8 mouse cellular contexts compared by ENCODE assay signal in genomic region chr14:20785231-20785630, GRCm38 (mm10). TPM values are rescaled to one million over a fixed set of nuclear protein-coding genes. Genes with fewer than 3 reads are reported as not detected.
DNase-seq lines count a peak whose midpoint lies in the region; ATAC-seq lines count a peak whose summit lies in the region.

No protein-coding gene starts in this region.

- H3K9ac ChIP-seq in heart, embryonic 13.5 days: peak overlapping the region; percentile 58
- no peak overlapping the region for H3K9ac ChIP-seq in liver, embryonic 13.5 days
- no peak overlapping the region for H3K9ac ChIP-seq in midbrain, embryonic 16.5 days (ENCODE audit: low read depth, low read length)

- no peak for ATAC-seq in heart, embryonic 13.5 days (ENCODE audit: extremely low read depth, insufficient number of reproducible peaks, low FRiP score, low TSS enrichment)
- ATAC-seq in liver, embryonic 13.5 days (ENCODE audit: low read depth): peak; percentile 35; the same call in 1 of the 2 replicates
- ATAC-seq in midbrain, embryonic 16.5 days: no peak

- peaks cover 70% of the 10 kb centered on the region for H3K4me1 ChIP-seq in heart, embryonic 13.5 days
- peaks cover 35% of the 10 kb centered on the region for H3K4me1 ChIP-seq in liver, embryonic 13.5 days (replicated peaks)
- peaks cover 8% of the 10 kb centered on the region for H3K4me1 ChIP-seq in midbrain, embryonic 16.5 days (ENCODE audit: control insufficient read depth, insufficient read depth, low read length)

- no peak overlapping the region for H3K4me2 ChIP-seq in heart, embryonic 13.5 days
- peak overlapping the region; percentile 13; the same call in 1 of the 2 replicates for H3K4me2 ChIP-seq in liver, embryonic 13.5 days
- no peak overlapping the region for H3K4me2 ChIP-seq in midbrain, embryonic 16.5 days (ENCODE audit: low read length)

- H3K27me3 ChIP-seq in heart, embryonic 13.5 days (replicated peaks): no peaks in the 10 kb centered on the region
- no peaks in the 10 kb centered on the region for H3K27me3 ChIP-seq in liver, embryonic 13.5 days
- no peaks in the 10 kb centered on the region for H3K27me3 ChIP-seq in splenic B cell, adult 2 months (ENCODE audit: control insufficient read depth, insufficient read depth, low read length, poor library complexity, severe bottlenecking)
- H3K27me3 ChIP-seq in midbrain, embryonic 16.5 days (ENCODE audit: control insufficient read depth, insufficient read depth, low read depth, low read length): no peaks in the 10 kb centered on the region

- H3K9me3 ChIP-seq in heart, embryonic 13.5 days: no peaks in the 10 kb centered on the region
- no peaks in the 10 kb centered on the region for H3K9me3 ChIP-seq in liver, embryonic 13.5 days (replicated peaks)
- H3K9me3 ChIP-seq in midbrain, embryonic 16.5 days (replicated peaks; ENCODE audit: control insufficient read depth, low read length, poor library complexity, severe bottlenecking): no peaks in the 10 kb centered on the region

- H3K36me3 ChIP-seq in heart, embryonic 13.5 days: peaks cover 96% of the 10 kb centered on the region
- peaks cover 26% of the 10 kb centered on the region for H3K36me3 ChIP-seq in liver, embryonic 13.5 days
- H3K36me3 ChIP-seq in splenic B cell, adult 2 months (ENCODE audit: control insufficient read depth, insufficient read depth, low read length, poor library complexity, severe bottlenecking): no peaks in the 10 kb centered on the region
- peaks cover 17% of the 10 kb centered on the region for H3K36me3 ChIP-seq in midbrain, embryonic 16.5 days (ENCODE audit: control insufficient read depth, insufficient read depth, low read length)

- peak overlapping the region; percentile 62 for H3K27ac ChIP-seq in heart, embryonic 13.5 days (replicated peaks)
- peak overlapping the region; percentile 51 for H3K27ac ChIP-seq in liver, embryonic 13.5 days
- no peak overlapping the region for H3K27ac ChIP-seq in midbrain, embryonic 16.5 days (ENCODE audit: low read length)

- no peak overlapping the region for H3K4me3 ChIP-seq in heart, embryonic 13.5 days
- no peak overlapping the region for H3K4me3 ChIP-seq in liver, embryonic 13.5 days (replicated peaks)
- H3K4me3 ChIP-seq in midbrain, embryonic 16.5 days (ENCODE audit: low read depth, low read length): no peak overlapping the region

- WGBS in heart, embryonic 13.5 days: 50% methylated on average over 1 of the region's 1 CpGs
- 42% methylated on average over 1 of the region's 1 CpGs for WGBS in liver, embryonic 13.5 days (ENCODE audit: insufficient replicate concordance)
- WGBS in midbrain, embryonic 16.5 days: 76% methylated on average over 1 of the region's 1 CpGs

- no peak for DNase-seq in heart, adult 8-10 months (ENCODE audit: low spot score)
- peak; percentile 66 for DNase-seq in R1 (ENCODE audit: low read depth, low spot score)
- peak; percentile 22 for DNase-seq in liver, embryonic 13.5 days
- peak; percentile 80 for DNase-seq in splenic B cell, adult 2 months (ENCODE audit: low read depth, low spot score)
- DNase-seq in urinary bladder, postnatal 14 days (ENCODE audit: low spot score): no peak
- no peak for DNase-seq in adipocyte (ENCODE audit: low spot score)

RNA-seq across cellular contexts. Expression of gene Camk2g, which starts 8.7 kb away (rescaled TPM):
- polyA plus RNA-seq in heart, embryonic 13.5 days (2015; fragmentation: Nextera tagmentation; extraction: Ambion mirVana): 55.0 and 60.2 TPM in 2 replicates
- 10 to 100 TPM; 47.2 to 73.5 (median 58.4) TPM for total RNA-seq in heart, adult 8-10 months (2022)
- polyA plus RNA-seq in liver, embryonic 13.5 days (2015; fragmentation: Nextera tagmentation; extraction: Ambion mirVana): 10.6 and 10.7 TPM in 2 replicates
- 149 and 180 TPM in 2 replicates for polyA plus RNA-seq in midbrain, embryonic 16.5 days (2015; fragmentation: Nextera tagmentation; extraction: Ambion mirVana)

RNA-seq across cellular contexts. Expression of gene Ndst2, which starts 50.9 kb away (rescaled TPM):
- 13.8 and 14.9 TPM in 2 replicates for polyA plus RNA-seq in heart, embryonic 13.5 days (2015; fragmentation: Nextera tagmentation; extraction: Ambion mirVana)
- 10 to 100 TPM in 1 of 4 experiments, 1 to 10 TPM in 3; 7.1 to 10.6 (median 9.9) TPM for total RNA-seq in heart, adult 8-10 months (2022)
- 14.2 and 16.6 TPM in 2 replicates for polyA plus RNA-seq in liver, embryonic 13.5 days (2015; fragmentation: Nextera tagmentation; extraction: Ambion mirVana)
- 17.5 and 19.3 TPM in 2 replicates for polyA plus RNA-seq in midbrain, embryonic 16.5 days (2015; fragmentation: Nextera tagmentation; extraction: Ambion mirVana)

RNA-seq across cellular contexts. Expression of gene Plau, which starts 51.2 kb away (rescaled TPM):
- polyA plus RNA-seq in heart, embryonic 13.5 days (2015; fragmentation: Nextera tagmentation; extraction: Ambion mirVana): 1.4 and 2.3 TPM in 2 replicates
- total RNA-seq in heart, adult 8-10 months (2022): 1 to 10 TPM; 4.9 to 7.7 (median 5.6) TPM
- 0.74 and 0.76 TPM in 2 replicates for polyA plus RNA-seq in liver, embryonic 13.5 days (2015; fragmentation: Nextera tagmentation; extraction: Ambion mirVana)
- polyA plus RNA-seq in midbrain, embryonic 16.5 days (2015; fragmentation: Nextera tagmentation; extraction: Ambion mirVana): 0.19 and 0.72 TPM in 2 replicates

Comparison
In these comparisons a context has a peak if more than half of its experiments do, and no peak if none do; other contexts are left out.
1. DNase-seq: peak in R1 (single experiment), liver, embryonic 13.5 days (single experiment) and splenic B cell, adult 2 months (single experiment); none in heart, adult 8-10 months (single experiment), urinary bladder, postnatal 14 days (single experiment) and adipocyte (single experiment).